Mouse (Mus musculus) lung, adult 2 months (tissue): ENCODE measurements around the gene Zcchc13. TPM values are rescaled to one million over a fixed set of nuclear protein-coding genes. Genes with fewer than 3 reads are reported as not detected.

Experiments
- DNase-seq: peaks from one replicate; pipeline ENCODE4 v3.0.0; 2022
- H3K4me1 ChIP-seq: fragments of 200-500 bp; 2 replicates; pipeline ENCODE4 v1.6.1; 2011; ENCODE audit warnings: low read length; ENCODE audit not compliant: control insufficient read depth, insufficient read depth
- H3K4me3 ChIP-seq: fragments of 200-500 bp; replicated peaks from 2 replicates; pipeline ENCODE3; 2011; ENCODE audit warnings: low read depth, mild to moderate bottlenecking, control low read depth, low read length; ENCODE audit errors: extremely low read depth
- CTCF ChIP-seq: fragments of 200-500 bp; IDR thresholded peaks from 2 replicates; pipeline ENCODE4 v1.5.1; 2011; ENCODE audit warnings: mild to moderate bottlenecking, low read length, control low read depth; ENCODE audit not compliant: insufficient read depth
- POLR2A ChIP-seq: fragments of 200-500 bp; IDR thresholded peaks from 2 replicates; pipeline ENCODE4 v1.6.1; 2011; ENCODE audit warnings: low read depth, mild to moderate bottlenecking, control low read depth, low read length, borderline replicate concordance; ENCODE audit errors: extremely low read depth
- WGBS: fragments of 180-500 bp; shearing (Covaris S2); methylation state at CpG from one replicate; pipeline ENCODE4 v1.1.7; 2018; 5-methylcytosine and 5-hydroxymethylcytosine counted together
- polyA plus RNA-seq: library from polyadenylated mRNA; depleted of rRNA; stranded (reverse); fragments of >200 nt; gene quantifications from 2 replicates; pipeline ENCODE4 v1.2.3, GENCODE M21; 2012; rRNA removed

The Zcchc13 gene
- not detected in 2 replicates for polyA plus RNA-seq

DNA sequence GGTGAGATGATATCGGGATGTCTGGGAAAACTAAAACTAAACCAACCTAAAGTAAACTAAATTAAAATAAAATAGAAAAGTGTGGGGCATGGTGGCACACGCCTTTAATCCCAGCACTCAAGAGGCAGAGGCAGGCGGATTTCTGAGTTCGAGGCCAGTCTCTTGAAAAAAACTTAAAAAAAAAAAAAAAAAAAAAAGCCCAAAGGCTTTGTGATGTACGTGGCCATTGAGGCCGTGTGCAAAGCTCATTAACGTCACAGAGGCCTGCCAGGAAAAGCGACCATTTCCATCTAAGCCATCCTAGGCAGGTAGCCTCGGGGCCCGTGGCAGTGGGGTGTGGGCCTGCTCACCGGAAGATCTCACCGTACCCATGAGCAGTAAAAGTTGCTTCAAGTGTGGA is at the start of gene Zcchc13:
Gene Zcchc13, plus strand, starts transcription at position 284 of the 400 bp plus-strand sequence.
- Histone ChIP-seq H3K4me1 (no peaks in the 10 kb centered on the region), H3K4me3 (no peak within 1 kb of the TSS)
- 77% methylated on average over 12 of the region's 12 CpGs for WGBS
- TF ChIP-seq CTCF: no peak
- TF ChIP-seq POLR2A: no peak
- no peak for DNase-seq

DNA sequence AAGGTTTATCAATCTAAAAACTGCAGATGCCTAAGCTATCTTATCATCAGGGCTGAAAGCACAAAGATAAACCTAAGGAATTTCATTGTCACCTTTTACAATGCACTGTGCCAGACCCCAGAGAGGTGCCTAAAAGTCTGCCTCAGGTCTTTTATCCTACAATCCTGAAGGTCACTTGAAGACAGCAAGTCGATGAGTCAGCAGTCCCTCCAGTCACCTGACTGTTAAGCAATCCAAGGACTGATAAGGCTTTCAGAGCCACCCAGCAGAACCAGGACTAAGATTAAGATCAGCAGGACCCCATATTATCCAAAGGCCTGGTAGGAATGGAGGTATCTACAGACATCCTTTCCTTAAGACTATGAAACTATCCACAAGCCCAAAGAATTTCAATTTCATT is 46.1 kb upstream of the Zcchc13 start:
- 55% methylated on average over 1 of the region's 1 CpGs for WGBS
- Histone ChIP-seq H3K4me3 (no peak overlapping the region), H3K4me1 (no peaks in the 10 kb centered on the region)
- DNase-seq: no peak
- TF ChIP-seq CTCF (no peak), POLR2A (no peak)

DNA sequence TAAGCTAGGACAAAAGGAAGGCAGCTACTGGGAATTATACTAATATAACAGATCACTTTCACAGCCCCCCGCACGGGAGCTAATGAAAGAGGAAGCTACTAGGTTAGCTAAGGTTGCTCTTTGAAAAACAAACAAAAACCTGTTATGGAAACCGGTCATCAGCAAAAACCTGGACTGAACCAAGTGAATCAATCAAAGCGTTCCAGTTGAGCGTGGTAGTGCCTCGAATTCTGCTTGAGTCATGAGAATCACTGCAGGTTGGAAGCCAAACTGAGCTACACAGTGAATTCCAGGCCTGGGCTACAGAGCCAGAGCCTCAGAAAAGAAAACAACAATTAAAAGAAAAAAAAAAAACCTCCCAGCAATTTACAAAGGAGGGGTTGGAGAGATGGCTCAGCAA is 38.3 kb upstream of the Zcchc13 start:
- no peak overlapping the region for H3K4me3 ChIP-seq
- H3K4me1 ChIP-seq: no peaks in the 10 kb centered on the region
- DNase-seq: no peak
- WGBS: 68% methylated on average over 6 of the region's 6 CpGs
- TF ChIP-seq CTCF (no peak), POLR2A (no peak)

DNA sequence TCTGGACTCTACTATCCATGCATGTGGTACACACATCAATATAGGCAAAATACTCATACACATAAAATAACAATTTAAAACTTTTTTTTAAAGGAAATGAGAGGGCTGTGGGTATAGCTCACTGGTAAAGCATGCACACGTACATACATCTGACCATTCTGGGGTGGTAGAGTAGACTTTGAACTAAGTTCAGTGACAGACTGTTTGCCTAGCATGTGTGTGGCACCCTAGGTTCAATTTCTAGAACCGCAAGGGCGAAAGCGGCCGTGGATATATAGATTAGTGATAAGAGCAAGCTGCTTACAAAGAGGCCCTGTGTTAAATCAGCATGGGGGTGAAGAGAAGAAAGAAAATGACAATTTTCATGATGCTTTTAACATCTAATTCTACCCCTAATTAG is 27.8 kb upstream of the Zcchc13 start:
- no peak for DNase-seq
- TF ChIP-seq CTCF: no peak
- TF ChIP-seq POLR2A: no peak
- Histone ChIP-seq H3K4me3 (no peak overlapping the region), H3K4me1 (no peaks in the 10 kb centered on the region)
- 96% methylated on average over 5 of the region's 5 CpGs for WGBS

GRCm38 (mm10) chrX:103604211-103604610 is 26.2 kb upstream of the Zcchc13 start:
- 88% methylated on average over 5 of the region's 5 CpGs for WGBS
- TF ChIP-seq POLR2A (no peak), CTCF (no peak)
- DNase-seq: no peak
- Histone ChIP-seq H3K4me3 (no peak overlapping the region), H3K4me1 (no peaks in the 10 kb centered on the region)

DNA sequence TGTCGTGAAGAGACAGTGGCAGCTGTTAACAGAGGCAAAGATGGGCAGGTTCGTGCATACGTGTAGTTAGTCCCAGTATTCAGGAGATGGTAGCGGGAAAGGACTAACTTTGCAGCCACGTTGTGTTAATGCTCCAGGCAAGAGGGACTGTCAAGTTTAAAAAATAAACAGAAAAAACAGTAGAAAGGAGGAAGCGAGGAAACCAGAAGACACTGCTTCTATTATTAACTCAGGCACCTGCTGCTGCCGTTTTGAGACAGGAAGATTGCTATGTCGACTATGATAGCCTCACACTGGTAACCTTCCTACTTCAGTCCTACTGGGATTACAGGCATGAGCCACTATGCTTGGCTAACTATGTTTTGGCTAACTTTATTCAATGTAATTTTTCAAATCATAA is 24.9 kb upstream of the Zcchc13 start:
- whole genome bisulfite sequencing: 76% methylated on average over 8 of the region's 8 CpGs
- H3K4me3 ChIP-seq: no peak overlapping the region
- TF ChIP-seq POLR2A (no peak), CTCF (no peak)
- no peaks in the 10 kb centered on the region for H3K4me1 ChIP-seq
- no peak for DNase-seq

- WGBS: 95% methylated on average over 5 of the region's 5 CpGs
- Histone ChIP-seq H3K4me1 (no peaks in the 10 kb centered on the region), H3K4me3 (no peak overlapping the region)
- no peak for DNase-seq
- no peak for TF ChIP-seq POLR2A
- no peak for TF ChIP-seq CTCF
Measured at GRCm38 (mm10) chrX:103610401-103610800, 20.0 kb upstream of the Zcchc13 start.

DNA sequence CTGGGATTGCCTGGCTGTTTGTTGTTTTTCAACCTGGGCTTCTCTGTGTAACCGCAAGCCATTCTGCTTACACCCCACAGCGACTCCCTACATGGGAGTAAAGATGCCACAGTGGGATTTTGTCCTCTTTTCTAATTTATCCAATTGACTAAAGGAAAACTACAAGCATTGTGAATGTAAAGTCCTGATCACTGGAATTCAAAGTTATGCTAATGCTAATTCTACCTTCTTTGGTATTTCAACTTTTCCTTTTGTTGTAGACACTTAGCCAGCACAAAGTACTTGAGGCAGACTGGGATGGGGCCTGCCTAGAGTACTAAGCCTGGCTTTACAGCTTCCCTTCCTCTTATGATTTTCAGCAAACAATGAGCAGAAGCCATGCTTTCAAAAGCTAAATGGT is 18.9 kb upstream of the Zcchc13 start:
- Histone ChIP-seq H3K4me1 (no peaks in the 10 kb centered on the region), H3K4me3 (no peak overlapping the region)
- WGBS: 93% methylated on average over 2 of the region's 2 CpGs
- no peak for DNase-seq
- no peak for TF ChIP-seq POLR2A
- TF ChIP-seq CTCF: no peak

DNA sequence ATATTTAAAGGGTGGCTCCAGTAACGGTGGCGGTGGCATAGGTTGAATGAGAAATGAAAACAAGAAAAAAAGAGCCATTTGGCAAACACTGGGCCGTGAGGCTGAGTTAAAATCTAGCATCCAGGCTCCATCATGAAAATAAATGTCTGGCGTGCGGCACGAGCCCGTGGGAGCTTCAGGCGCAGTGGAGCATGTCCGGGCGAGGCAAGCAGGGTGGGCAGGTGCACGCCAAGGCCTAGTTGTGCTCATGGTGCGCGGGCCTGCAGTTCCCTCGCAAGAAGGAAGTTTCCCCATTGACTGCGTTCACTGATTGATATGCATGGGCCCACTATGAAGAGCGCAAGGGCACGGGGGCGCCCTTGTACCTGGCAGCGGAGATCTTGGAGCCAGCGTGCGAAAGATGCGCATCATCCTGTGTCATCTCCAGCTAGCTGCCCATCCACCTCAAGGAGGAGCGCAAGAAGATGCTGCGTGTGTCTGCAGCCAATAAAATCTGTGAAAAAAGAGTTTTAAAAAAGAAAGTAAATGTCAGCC is 15.6 kb upstream of the Zcchc13 start:
- Histone ChIP-seq H3K4me3 (no peak overlapping the region), H3K4me1 (no peaks in the 10 kb centered on the region)
- 93% methylated on average over 24 of the region's 24 CpGs for WGBS
- no peak for TF ChIP-seq POLR2A
- TF ChIP-seq CTCF: no peak
- DNase-seq: no peak

DNA sequence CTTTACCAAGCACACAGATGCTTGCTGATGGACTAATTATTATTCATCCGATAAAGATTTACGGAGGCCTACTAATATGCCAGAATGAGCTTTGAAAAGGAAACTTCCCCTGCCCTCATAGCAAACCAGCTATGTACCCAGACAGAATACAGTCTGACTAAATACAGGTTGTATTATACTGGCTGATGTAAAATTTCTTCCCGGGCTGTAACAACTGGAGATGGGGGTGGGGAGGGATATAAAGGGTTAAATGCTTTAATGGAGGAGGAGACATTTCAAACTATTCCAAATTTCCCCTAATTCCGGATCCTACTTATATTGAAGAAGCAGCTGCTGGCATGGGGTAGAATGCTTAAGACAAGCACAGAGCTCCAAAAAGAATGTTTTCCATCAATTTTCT is 14.9 kb upstream of the Zcchc13 start:
- WGBS: 73% methylated on average over 4 of the region's 4 CpGs
- Histone ChIP-seq H3K4me1 (no peaks in the 10 kb centered on the region), H3K4me3 (no peak overlapping the region)
- TF ChIP-seq CTCF: no peak
- no peak for TF ChIP-seq POLR2A
- no peak for DNase-seq
